In the genomic region with DNA sequence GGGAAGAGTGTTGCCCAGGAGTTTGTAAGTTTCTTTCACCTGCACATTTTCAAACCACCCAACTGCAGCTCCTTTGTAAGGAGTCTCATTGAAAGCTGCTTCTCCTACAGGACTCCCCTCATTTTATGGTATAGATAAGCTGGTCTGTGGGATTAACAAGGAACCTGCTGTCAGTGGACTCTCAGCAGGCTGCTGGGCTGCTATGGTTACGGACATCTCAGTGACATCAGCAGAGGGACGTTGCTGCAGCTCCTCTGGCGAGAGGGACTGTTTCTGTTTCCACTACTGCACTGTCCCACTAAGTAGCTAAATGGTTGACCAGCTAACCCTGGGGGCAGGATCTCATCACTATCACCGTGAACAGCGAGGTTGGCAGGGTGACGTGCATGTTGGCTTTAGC, we compare ENCODE assay signal across 28 mouse cellular contexts.
A peak's percentile ranks its signal among the peaks of the same experiment; 100 is the strongest.
DNase-seq lines count a peak whose midpoint lies in the region; ATAC-seq lines count a peak whose summit lies in the region.
"Had no signal": no experiment of that assay in that cellular context is flagged by ENCODE, and none has a peak within 500 bp of the region (broad histone marks: within the 10 kb centered on the region; RNA-seq: fewer than 3 reads in every experiment).

No protein-coding gene starts in this region.

- H3K4me2 ChIP-seq in heart, embryonic 12.5 days, result no peak overlapping the region
- no peak overlapping the region for H3K4me2 ChIP-seq in midbrain, embryonic 11.5 days
- H3K4me2 ChIP-seq in midbrain, embryonic 13.5 days (replicated peaks), result no peak overlapping the region
- H3K4me2 ChIP-seq in hindbrain, embryonic 16.5 days (ENCODE audit: low read length), result no peak overlapping the region
- H3K4me2 ChIP-seq: embryonic facial prominence, embryonic 13.5 days; forebrain, embryonic 12.5 days; forebrain, embryonic 15.5 days; heart, embryonic 15.5 days; hindbrain, embryonic 14.5 days had no signal

- H3K4me3 ChIP-seq in heart, embryonic 10.5 days, result no peak overlapping the region
- H3K4me3 ChIP-seq in heart, embryonic 12.5 days, result no peak overlapping the region
- H3K4me3 ChIP-seq in midbrain, embryonic 11.5 days (ENCODE audit: low read depth, low read length), result no peak overlapping the region
- H3K4me3 ChIP-seq in midbrain, embryonic 13.5 days (replicated peaks), result no peak overlapping the region
- H3K4me3 ChIP-seq in limb, embryonic 10.5 days, result no peak overlapping the region
- H3K4me3 ChIP-seq in hindbrain, embryonic 16.5 days (ENCODE audit: low read length), result no peak overlapping the region
- H3K4me3 ChIP-seq: embryonic facial prominence, embryonic 10.5 days; embryonic facial prominence, embryonic 13.5 days; erythroblast, embryonic 14.5 days; forebrain, embryonic 12.5 days; forebrain, embryonic 15.5 days; heart, embryonic 15.5 days had no signal

- H3K27me3 ChIP-seq in heart, embryonic 10.5 days (ENCODE audit: insufficient read depth, poor library complexity, severe bottlenecking), result no peaks in the 10 kb centered on the region
- H3K27me3 ChIP-seq in heart, embryonic 12.5 days (replicated peaks), result no peaks in the 10 kb centered on the region
- H3K27me3 ChIP-seq in midbrain, embryonic 11.5 days (ENCODE audit: control insufficient read depth, insufficient read depth, low read length), result no peaks in the 10 kb centered on the region
- H3K27me3 ChIP-seq in midbrain, embryonic 13.5 days, result no peaks in the 10 kb centered on the region
- no peaks in the 10 kb centered on the region for H3K27me3 ChIP-seq in limb, embryonic 10.5 days (ENCODE audit: low read depth, poor library complexity, severe bottlenecking)
- no peaks in the 10 kb centered on the region for H3K27me3 ChIP-seq in hindbrain, embryonic 16.5 days (replicated peaks; ENCODE audit: control insufficient read depth, insufficient read depth, low read length)
- H3K27me3 ChIP-seq: CH12.LX; embryonic facial prominence, embryonic 13.5 days; forebrain, embryonic 12.5 days; forebrain, embryonic 15.5 days; heart, embryonic 15.5 days; Patski had no signal

- peaks cover 61% of the 10 kb centered on the region for H3K4me1 ChIP-seq in heart, embryonic 10.5 days
- H3K4me1 ChIP-seq in heart, embryonic 12.5 days (replicated peaks), result peaks cover 51% of the 10 kb centered on the region
- H3K4me1 ChIP-seq in midbrain, embryonic 11.5 days (ENCODE audit: control insufficient read depth, insufficient read depth, low read length), result 0 out of 2 replicates have a peak, but pooled peaks cover 3% of the 10 kb centered on the region
- H3K4me1 ChIP-seq in midbrain, embryonic 13.5 days (replicated peaks), result peaks cover 16% of the 10 kb centered on the region; the same call in 1 of the 2 replicates
- peaks cover 21% of the 10 kb centered on the region for H3K4me1 ChIP-seq in limb, embryonic 10.5 days
- H3K4me1 ChIP-seq in hindbrain, embryonic 16.5 days (ENCODE audit: control insufficient read depth, insufficient read depth, low read depth, low read length), result no peaks in the 10 kb centered on the region
- H3K4me1 ChIP-seq: forebrain, embryonic 15.5 days had no signal

- H3K9me3 ChIP-seq in heart, embryonic 10.5 days, result no peaks in the 10 kb centered on the region
- H3K9me3 ChIP-seq in heart, embryonic 12.5 days (replicated peaks), result no peaks in the 10 kb centered on the region
- H3K9me3 ChIP-seq in midbrain, embryonic 11.5 days (ENCODE audit: control insufficient read depth, low read length), result no peaks in the 10 kb centered on the region
- H3K9me3 ChIP-seq in midbrain, embryonic 13.5 days, result no peaks in the 10 kb centered on the region
- no peaks in the 10 kb centered on the region for H3K9me3 ChIP-seq in limb, embryonic 10.5 days (replicated peaks)
- no peaks in the 10 kb centered on the region for H3K9me3 ChIP-seq in hindbrain, embryonic 16.5 days (ENCODE audit: control insufficient read depth, low read length)
- H3K9me3 ChIP-seq: embryonic facial prominence, embryonic 10.5 days; embryonic facial prominence, embryonic 13.5 days; forebrain, embryonic 12.5 days; forebrain, embryonic 15.5 days; heart, embryonic 15.5 days had no signal

- no peak for ATAC-seq in heart, embryonic 12.5 days (ENCODE audit: insufficient number of reproducible peaks, low FRiP score)
- ATAC-seq in midbrain, embryonic 11.5 days (ENCODE audit: low FRiP score), result no peak
- ATAC-seq in midbrain, embryonic 13.5 days, result no peak
- no peak for ATAC-seq in hindbrain, embryonic 16.5 days
- ATAC-seq: forebrain, embryonic 15.5 days; Patski had no signal

- no peak for DNase-seq in heart, embryonic 10.5 days (ENCODE audit: low spot score)
- peak; percentile 90 for DNase-seq in midbrain, embryonic 11.5 days (ENCODE audit: low spot score, missing footprints)
- DNase-seq in limb, embryonic 10.5 days (ENCODE audit: low spot score), result no peak
- peak; percentile 31 for DNase-seq in retina, embryonic 14.5 days (ENCODE audit: low spot score)
- DNase-seq in adrenal gland, postnatal 25 days, result no peak
- DNase-seq: adrenal gland, postnatal 10 days; cerebellum, adult 11 months; cerebellum, adult 2 months; cerebellum, adult 9-11 months; cerebellum, postnatal 36 days; embryo, embryonic 11 days; gastrocnemius, postnatal 25 days; heart, adult 18-20 months; heart, postnatal 14 days; heart, postnatal 4 days had no signal

- H3K27ac ChIP-seq in heart, embryonic 10.5 days, result 0 out of 2 replicates have a peak overlapping the region, but pooled peaks have one; percentile 36
- H3K27ac ChIP-seq in heart, embryonic 12.5 days (ENCODE audit: poor library complexity, severe bottlenecking), result no peak overlapping the region
- no peak overlapping the region for H3K27ac ChIP-seq in midbrain, embryonic 11.5 days (ENCODE audit: low read depth, low read length)
- H3K27ac ChIP-seq in midbrain, embryonic 13.5 days, result no peak overlapping the region
- 0 out of 2 replicates have a peak overlapping the region, but pooled peaks have one; percentile 44 for H3K27ac ChIP-seq in limb, embryonic 10.5 days
- H3K27ac ChIP-seq in hindbrain, embryonic 16.5 days (ENCODE audit: low read depth, low read length), result no peak overlapping the region
- H3K27ac ChIP-seq: embryonic facial prominence, embryonic 10.5 days; embryonic facial prominence, embryonic 13.5 days; forebrain, embryonic 12.5 days; forebrain, embryonic 15.5 days; heart, embryonic 15.5 days; hindbrain, embryonic 14.5 days had no signal

- WGBS in heart, embryonic 10.5 days, result 51% methylated on average over 6 of the region's 6 CpGs
- 51% methylated on average over 6 of the region's 6 CpGs for WGBS in heart, embryonic 12.5 days
- WGBS in midbrain, embryonic 11.5 days, result 51% methylated on average over 6 of the region's 6 CpGs
- 57% methylated on average over 6 of the region's 6 CpGs for WGBS in midbrain, embryonic 13.5 days
- 63% methylated on average over 6 of the region's 6 CpGs for WGBS in limb, embryonic 10.5 days
- WGBS in hindbrain, embryonic 16.5 days, result 64% methylated on average over 6 of the region's 6 CpGs

- no peak overlapping the region for H3K9ac ChIP-seq in heart, embryonic 12.5 days
- no peak overlapping the region for H3K9ac ChIP-seq in midbrain, embryonic 11.5 days (ENCODE audit: low read length)
- H3K9ac ChIP-seq in midbrain, embryonic 13.5 days (replicated peaks), result no peak overlapping the region
- no peak overlapping the region for H3K9ac ChIP-seq in hindbrain, embryonic 16.5 days (ENCODE audit: low read depth, low read length)
- H3K9ac ChIP-seq: embryonic facial prominence, embryonic 13.5 days; forebrain, embryonic 12.5 days; forebrain, embryonic 15.5 days; heart, embryonic 15.5 days; hindbrain, embryonic 14.5 days had no signal

- peaks cover 77% of the 10 kb centered on the region for H3K36me3 ChIP-seq in heart, embryonic 10.5 days
- peaks cover 69% of the 10 kb centered on the region for H3K36me3 ChIP-seq in heart, embryonic 12.5 days
- H3K36me3 ChIP-seq in midbrain, embryonic 11.5 days (ENCODE audit: control insufficient read depth, insufficient read depth, low read length), result peaks cover 2% of the 10 kb centered on the region; the same call in 1 of the 2 replicates
- H3K36me3 ChIP-seq in midbrain, embryonic 13.5 days, result peaks cover 85% of the 10 kb centered on the region
- H3K36me3 ChIP-seq in limb, embryonic 10.5 days, result peaks cover 53% of the 10 kb centered on the region
- H3K36me3 ChIP-seq in hindbrain, embryonic 16.5 days (ENCODE audit: control insufficient read depth, insufficient read depth, low read length), result peaks cover 3% of the 10 kb centered on the region; the same call in 1 of the 2 replicates
- H3K36me3 ChIP-seq: G1E had no signal

Comparison
In these comparisons a context has a peak if more than half of its experiments do, and no peak if none do; other contexts are left out.
1. H3K27ac ChIP-seq: peak in heart, embryonic 10.5 days (single experiment) and limb, embryonic 10.5 days (single experiment); none in heart, embryonic 12.5 days (single experiment), midbrain, embryonic 11.5 days (single experiment), midbrain, embryonic 13.5 days (single experiment) and hindbrain, embryonic 16.5 days (single experiment).
2. DNase-seq: peak in midbrain, embryonic 11.5 days (single experiment) and retina, embryonic 14.5 days (single experiment); none in heart, embryonic 10.5 days (single experiment), limb, embryonic 10.5 days (single experiment) and adrenal gland, postnatal 25 days (single experiment).